Mouse (Mus musculus) stomach, postnatal 0 days (tissue): Measurements from ENCODE around the gene Fuom. TPM values are rescaled to one million over a fixed set of nuclear protein-coding genes. Genes with fewer than 3 reads are reported as not detected.
A peak's percentile ranks its signal among the peaks of the same experiment; 100 is the strongest.

Experiments
- ATAC-seq: fragments of 200-750 bp; cut with Nextera tagmentation; 2 replicates; pipeline ENCODE4 v1.8.0; 2017; ENCODE audit not compliant: low FRiP score, low TSS enrichment
- DNase-seq: peaks from one replicate; pipeline ENCODE4 v3.0.0-alpha.2; 2016; ENCODE audit warnings: low spot score
- H3K27ac ChIP-seq: fragments of 300-500 bp; sonication (generic); replicated peaks from 2 replicates; pipeline ENCODE4 v1.5.1; 2014; ENCODE audit warnings: mild to moderate bottlenecking, control low read depth
- H3K27me3 ChIP-seq: fragments of 300-500 bp; sonication (generic); 2 replicates; pipeline ENCODE4 v1.6.1; 2014; ENCODE audit warnings: low read length; ENCODE audit not compliant: control insufficient read depth, insufficient read depth
- H3K36me3 ChIP-seq: fragments of 300-500 bp; sonication (generic); 2 replicates; pipeline ENCODE4 v1.6.1; 2014; ENCODE audit warnings: low read length, mixed read lengths; ENCODE audit not compliant: control insufficient read depth, insufficient read depth
- H3K4me1 ChIP-seq: fragments of 300-500 bp; sonication (generic); replicated peaks from 2 replicates; pipeline ENCODE4 v1.6.1; 2014; ENCODE audit warnings: antibody characterized with exemption; ENCODE audit not compliant: control insufficient read depth, insufficient read depth
- H3K4me2 ChIP-seq: fragments of 300-500 bp; sonication (generic); replicated peaks from 2 replicates; pipeline ENCODE4 v1.6.1; 2014; ENCODE audit warnings: low read depth, mild to moderate bottlenecking, control low read depth, moderate library complexity
- H3K4me3 ChIP-seq: fragments of 300-500 bp; sonication (generic); 2 replicates; pipeline ENCODE4 v1.5.1; 2014; ENCODE audit warnings: low read depth, low read length, control low read depth
- H3K9ac ChIP-seq: fragments of 300-500 bp; sonication (generic); 2 replicates; pipeline ENCODE4 v1.6.1; 2014; ENCODE audit warnings: mild to moderate bottlenecking, low read length, control low read depth, mixed read lengths
- H3K9me3 ChIP-seq: fragments of 300-500 bp; sonication (generic); 2 replicates; pipeline ENCODE4 v1.6.1; 2016; ENCODE audit warnings: low read length; ENCODE audit not compliant: control insufficient read depth
- CTCF ChIP-seq: IDR thresholded peaks from 2 replicates; pipeline ENCODE4 v1.5.1; 2016; ENCODE audit warnings: antibody characterized with exemption, low read depth, mild to moderate bottlenecking, moderate library complexity
- EP300 ChIP-seq: optimal IDR thresholded peaks from 2 replicates; pipeline ENCODE3; 2016; ENCODE audit warnings: antibody characterized with exemption
- WGBS: fragments of 180-500 bp; shearing (Covaris S2); extraction: QIAGEN DNeasy Blood & Tissue Kit; methylation state at CpG from one replicate; pipeline ENCODE4 v1.1.7; 2014; 5-methylcytosine and 5-hydroxymethylcytosine counted together
- polyA plus RNA-seq: library from polyadenylated mRNA; unstranded; fragments of >200 nt; fragmentation: Nextera tagmentation; extraction: Ambion mirVana; gene quantifications from 2 replicates; pipeline ENCODE4 v1.2.1, GENCODE M21; 2015

The Fuom gene
- polyA plus RNA-seq, 1 experiment from 2014 or later: 44.5 TPM

DNA sequence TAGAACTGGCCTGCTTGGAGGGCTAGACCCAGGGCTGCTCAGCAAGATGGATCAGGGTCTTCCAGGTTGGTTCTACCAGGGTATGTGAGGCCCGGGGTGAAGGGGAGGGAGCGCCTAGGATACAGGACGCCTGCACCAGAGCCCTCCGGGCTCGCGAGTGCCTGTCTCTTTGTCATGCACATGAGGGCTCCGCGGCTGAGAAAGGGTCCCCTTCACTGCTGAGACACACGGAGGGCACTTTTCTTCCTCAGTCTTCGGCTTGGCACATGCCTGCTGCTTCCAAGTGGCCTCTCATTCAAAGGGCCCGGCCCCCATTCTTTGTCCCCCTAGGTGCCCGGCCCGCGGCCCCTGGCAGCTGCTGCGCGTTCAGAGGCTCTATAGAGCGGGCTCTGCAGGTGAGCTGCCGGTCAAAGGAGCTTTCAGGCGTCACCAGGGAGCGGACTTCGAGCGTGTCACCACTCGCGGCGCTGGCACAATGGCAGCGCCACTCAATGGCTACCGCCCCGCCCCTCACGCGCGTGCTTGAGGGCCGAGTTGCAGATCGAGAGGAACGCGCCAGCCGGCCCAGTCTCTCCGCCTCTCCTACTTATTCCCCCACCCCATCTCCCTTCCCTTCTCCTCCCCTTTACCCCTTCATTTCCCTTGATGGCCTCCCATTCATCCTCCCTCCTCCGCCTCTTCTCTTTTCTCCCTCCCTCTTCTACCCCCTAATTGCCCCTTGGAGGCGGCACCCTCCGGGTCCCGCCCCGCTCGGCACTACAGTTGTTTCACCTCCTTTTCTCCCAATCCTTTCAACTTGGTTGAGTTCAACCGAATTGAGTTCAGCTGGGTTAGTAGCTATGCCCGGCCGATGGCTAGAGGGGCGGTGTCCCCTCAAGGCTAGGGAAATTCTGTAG lies 41.1 kb downstream of the Fuom start:
- Histone ChIP-seq H3K4me1 (no peaks in the 10 kb centered on the region; the same call in 1 of the 2 replicates), H3K4me2 (peak overlapping the region; percentile 52), H3K9me3 (no peaks in the 10 kb centered on the region), H3K27ac (peak overlapping the region; percentile 24; the same call in 1 of the 2 replicates), H3K36me3 (no peaks in the 10 kb centered on the region), H3K9ac (no peak overlapping the region; the same call in 1 of the 2 replicates), H3K27me3 (peaks cover 9% of the 10 kb centered on the region; the same call in 1 of the 2 replicates), H3K4me3 (peak overlapping the region; percentile 33)
- no peak for TF ChIP-seq CTCF
- no peak for TF ChIP-seq EP300
- 0 out of 2 replicates have a peak, but pooled peaks have one; percentile 19 for ATAC-seq
- 2% methylated on average over 41 of the region's 47 CpGs for WGBS
- DNase-seq: peak; percentile 71

DNA sequence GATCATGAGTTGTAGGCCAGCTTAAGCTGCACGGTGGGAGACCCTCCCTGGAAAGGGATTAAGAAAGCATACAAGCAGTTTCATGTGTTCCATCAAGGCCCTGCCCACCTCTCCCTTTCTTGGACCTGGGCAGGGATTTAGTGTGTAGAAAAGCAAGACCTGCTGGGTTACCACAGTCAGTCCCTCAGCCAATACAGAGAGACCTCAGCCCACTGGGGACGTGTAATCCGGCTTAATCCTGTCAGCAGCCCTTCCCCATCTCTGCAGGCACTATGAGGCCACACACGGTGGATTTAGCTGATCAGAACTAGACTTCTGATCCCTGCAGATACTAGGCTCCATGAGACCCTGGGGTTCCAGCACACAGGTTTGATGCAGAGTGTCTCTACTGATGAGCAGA lies 42.6 kb downstream of the Fuom start:
- no peak for TF ChIP-seq EP300
- TF ChIP-seq CTCF: no peak
- Histone ChIP-seq H3K9me3 (no peaks in the 10 kb centered on the region), H3K4me3 (no peak overlapping the region), H3K36me3 (no peaks in the 10 kb centered on the region), H3K27me3 (peaks cover 9% of the 10 kb centered on the region; the same call in 1 of the 2 replicates), H3K27ac (no peak overlapping the region), H3K9ac (no peak overlapping the region), H3K4me2 (no peak overlapping the region), H3K4me1 (no peaks in the 10 kb centered on the region; the same call in 1 of the 2 replicates)
- WGBS: 39% methylated on average over 4 of the region's 4 CpGs
- ATAC-seq (no peak), DNase-seq (no peak)

DNA sequence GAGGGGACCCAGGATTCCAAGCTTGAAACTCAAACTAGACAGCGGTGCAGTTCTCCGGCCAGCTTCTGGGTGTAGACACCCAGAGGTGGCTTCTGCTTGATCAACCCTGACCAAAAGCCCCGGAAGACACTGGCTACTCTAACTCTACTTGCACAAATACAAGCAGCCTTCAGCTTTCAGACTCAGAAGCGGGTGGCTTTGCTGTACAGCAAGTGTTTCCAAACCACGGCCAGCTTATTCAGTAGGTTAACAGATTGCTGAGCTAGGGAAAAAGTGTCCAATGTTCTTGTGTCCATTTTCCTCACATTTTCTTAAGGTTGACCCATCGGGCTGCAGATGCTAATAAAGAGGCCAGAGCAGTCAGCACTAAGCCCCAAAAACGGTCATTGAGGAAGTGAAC lies 43.7 kb downstream of the Fuom start:
- H3K27ac ChIP-seq: no peak overlapping the region
- peaks cover 9% of the 10 kb centered on the region; the same call in 1 of the 2 replicates for H3K27me3 ChIP-seq
- ATAC-seq: no peak
- H3K36me3 ChIP-seq: no peaks in the 10 kb centered on the region
- TF ChIP-seq EP300 (no peak), CTCF (no peak)
- peak overlapping the region; percentile 62 for H3K4me2 ChIP-seq
- WGBS: 36% methylated on average over 7 of the region's 7 CpGs
- no peaks in the 10 kb centered on the region for H3K9me3 ChIP-seq
- H3K9ac ChIP-seq: peak overlapping the region; percentile 43; the same call in 1 of the 2 replicates
- DNase-seq: no peak
- no peaks in the 10 kb centered on the region; the same call in 1 of the 2 replicates for H3K4me1 ChIP-seq
- H3K4me3 ChIP-seq: peak overlapping the region; percentile 36

GRCm38 (mm10) chr7:140057413-140058407 lies 44.5 kb downstream of the Fuom start:
- no peaks in the 10 kb centered on the region for H3K9me3 ChIP-seq
- DNase-seq (peak; percentile 74), ATAC-seq (peak; percentile 78)
- no peaks in the 10 kb centered on the region for H3K36me3 ChIP-seq
- peak overlapping the region; percentile 43 for H3K9ac ChIP-seq
- H3K4me3 ChIP-seq: peak overlapping the region; percentile 36
- TF ChIP-seq EP300: no peak
- TF ChIP-seq CTCF: peak; percentile 39
- H3K4me2 ChIP-seq: peak overlapping the region; percentile 62
- H3K27ac ChIP-seq: no peak overlapping the region
- peaks cover 9% of the 10 kb centered on the region; the same call in 1 of the 2 replicates for H3K27me3 ChIP-seq
- 5% methylated on average over 52 of the region's 53 CpGs for WGBS
- H3K4me1 ChIP-seq: no peaks in the 10 kb centered on the region; the same call in 1 of the 2 replicates

DNA sequence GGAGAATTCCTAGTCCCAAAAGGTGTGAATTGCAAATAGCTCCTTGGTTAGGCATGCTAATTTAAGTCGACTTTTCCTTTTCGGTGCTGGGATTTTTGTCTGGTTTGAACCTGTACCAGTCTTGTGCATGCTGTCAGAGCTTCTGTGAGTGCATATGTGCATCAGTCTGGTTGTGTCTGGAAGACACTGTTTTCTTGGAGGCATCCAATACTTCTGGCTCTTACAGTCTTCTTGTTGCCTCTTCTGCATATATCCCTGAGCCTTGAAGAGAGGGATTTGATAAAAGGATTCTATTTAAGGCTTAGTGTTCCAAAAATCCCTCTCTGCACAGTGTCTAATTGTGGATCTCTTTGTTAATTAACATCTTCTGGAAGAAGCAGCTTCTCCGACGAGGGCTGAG lies 48.1 kb downstream of the Fuom start:
- Histone ChIP-seq H3K9me3 (no peaks in the 10 kb centered on the region), H3K27ac (no peak overlapping the region), H3K4me2 (no peak overlapping the region), H3K4me1 (no peaks in the 10 kb centered on the region; the same call in 1 of the 2 replicates), H3K27me3 (no peaks in the 10 kb centered on the region; the same call in 1 of the 2 replicates), H3K9ac (no peak overlapping the region), H3K36me3 (no peaks in the 10 kb centered on the region), H3K4me3 (no peak overlapping the region)
- no peak for ATAC-seq
- no peak for TF ChIP-seq CTCF
- TF ChIP-seq EP300: no peak
- 81% methylated on average over 4 of the region's 4 CpGs for WGBS
- DNase-seq: no peak
